Mouse (Mus musculus): ENCODE measurements at regions not wholly inside any gene's neighbourhood (a gene's known extent, or its start where the extent isn't known, plus 50 kb on each side); places are given as distances from the start of the nearest gene placed in this dataset.
"Not testable (repeated sequence)": the region's sequence is repeated elsewhere in the genome, so short reads cannot be mapped to it uniquely, and the experiment has no call there.

DNA sequence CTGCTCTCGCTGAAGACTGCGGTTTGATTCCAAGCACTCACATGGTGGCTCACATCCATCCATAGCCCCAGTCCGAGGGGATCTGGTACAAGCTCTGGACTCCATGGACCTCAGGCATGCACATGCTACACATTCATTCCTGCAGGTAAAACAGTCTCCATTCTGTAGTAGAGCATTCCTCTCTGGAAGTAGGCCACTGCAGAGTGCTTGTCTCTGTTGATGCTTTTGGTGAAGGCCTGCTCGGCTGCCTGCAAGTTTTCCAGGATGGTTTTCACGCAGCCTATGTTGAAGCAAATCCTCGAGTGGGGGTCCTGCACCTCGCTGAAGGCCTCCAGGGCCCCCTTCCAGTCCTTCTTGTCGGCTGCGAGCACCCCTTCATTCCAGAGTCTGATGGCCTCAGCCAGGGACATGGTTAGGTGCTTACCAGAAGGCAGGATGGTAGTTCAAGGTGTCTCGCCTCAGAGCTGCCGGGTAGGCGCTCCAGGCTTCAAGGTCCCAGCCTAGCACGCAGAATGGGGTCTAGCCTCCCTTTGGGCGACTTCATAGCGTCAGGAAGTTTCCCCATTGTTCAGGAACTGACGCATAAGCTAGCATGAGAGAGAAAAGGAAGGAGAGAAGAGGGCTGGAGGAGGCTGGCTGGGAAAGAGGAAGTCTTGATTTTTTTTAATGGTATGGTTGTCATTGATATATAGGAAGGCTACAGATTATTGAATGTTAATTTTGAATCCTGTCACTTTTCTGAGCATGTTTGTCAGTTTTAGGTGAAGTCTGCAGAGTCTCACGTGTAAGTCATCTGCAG lies 75.2 kb upstream of the Map3k1 start:
- WGBS = 89% methylated on average over 17 of the region's 17 CpGs
- H3K27ac ChIP-seq = not testable (repeated sequence)

DNA sequence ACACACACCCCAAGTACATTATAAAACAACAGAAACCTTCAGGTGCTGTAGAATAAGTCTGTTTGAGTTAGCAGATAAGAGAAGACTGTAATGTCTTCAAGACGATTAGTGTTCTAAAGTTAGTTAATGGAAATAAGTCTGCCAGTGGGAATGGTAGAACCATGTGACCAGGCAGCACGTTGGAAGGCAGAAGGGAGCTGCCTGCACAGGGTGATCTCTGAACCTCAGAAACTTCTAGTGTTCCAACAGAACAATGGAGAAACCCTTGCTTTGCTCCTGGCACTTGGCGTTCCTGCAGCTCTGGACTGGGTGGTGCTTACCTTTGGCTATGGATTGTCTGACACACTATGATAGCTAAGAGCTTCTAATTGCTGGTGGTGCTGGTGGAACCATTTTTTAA lies 82.0 kb upstream of the Map3k1 start:
- no peaks in the 10 kb centered on the region for H3K36me3 ChIP-seq (ENCODE audit: poor library complexity, severe bottlenecking)
- no peak overlapping the region for H3K4me3 ChIP-seq
- no peaks in the 10 kb centered on the region for H3K4me1 ChIP-seq
- no peaks in the 10 kb centered on the region for H3K27me3 ChIP-seq
- 79% methylated on average over 3 of the region's 3 CpGs for WGBS
- no peak overlapping the region for H3K9ac ChIP-seq
- ATAC-seq = no peak
- H3K9me3 ChIP-seq (replicated peaks) = no peaks in the 10 kb centered on the region
- no peak overlapping the region for H3K4me2 ChIP-seq
- H3K27ac ChIP-seq = no peak overlapping the region

More for the DNA sequence above, 75.2 kb upstream of the Map3k1 start:
- not testable (repeated sequence) for H3K4me2 ChIP-seq; H3K4me1 ChIP-seq; H3K27me3 ChIP-seq; ATAC-seq; H3K9ac ChIP-seq; H3K4me3 ChIP-seq; H3K9me3 ChIP-seq (replicated peaks); H3K36me3 ChIP-seq (ENCODE audit: poor library complexity, severe bottlenecking)

GRCm38 (mm10) chr13:111892141-111892540 lies 83.3 kb upstream of the Map3k1 start:
- Histone ChIP-seq H3K4me3 (no peak overlapping the region), H3K4me1 (no peaks in the 10 kb centered on the region), H3K27me3 (no peaks in the 10 kb centered on the region), H3K9me3 (replicated peaks) (no peaks in the 10 kb centered on the region), H3K9ac (no peak overlapping the region), H3K36me3 (ENCODE audit: poor library complexity, severe bottlenecking) (no peaks in the 10 kb centered on the region), H3K27ac (no peak overlapping the region), H3K4me2 (no peak overlapping the region)
- no peak for ATAC-seq
- WGBS = 92% methylated on average over 8 of the region's 8 CpGs

- Histone ChIP-seq H3K27me3 (no peaks in the 10 kb centered on the region), H3K27ac (peak overlapping the region; percentile 31; the same call in 1 of the 2 replicates), H3K4me2 (no peak overlapping the region), H3K4me1 (no peaks in the 10 kb centered on the region), H3K4me3 (no peak overlapping the region), H3K9me3 (replicated peaks) (no peaks in the 10 kb centered on the region), H3K9ac (no peak overlapping the region), H3K36me3 (ENCODE audit: poor library complexity, severe bottlenecking) (no peaks in the 10 kb centered on the region)
- 59% methylated on average over 14 of the region's 14 CpGs for WGBS
- no peak for ATAC-seq
These were observed 84.5 kb upstream of the Map3k1 start for GRCm38 (mm10) chr13:111893221-111893713.

- no peak for ATAC-seq
- H3K27me3 ChIP-seq = no peaks in the 10 kb centered on the region
- no peaks in the 10 kb centered on the region for H3K4me1 ChIP-seq
- no peak overlapping the region for H3K9ac ChIP-seq
- no peak overlapping the region for H3K27ac ChIP-seq
- H3K4me3 ChIP-seq = no peak overlapping the region
- WGBS = 80% methylated on average over 15 of the region's 15 CpGs
- H3K4me2 ChIP-seq = no peak overlapping the region
- no peaks in the 10 kb centered on the region for H3K9me3 ChIP-seq (replicated peaks)
- no peaks in the 10 kb centered on the region for H3K36me3 ChIP-seq (ENCODE audit: poor library complexity, severe bottlenecking)
These were observed 86.1 kb upstream of the Map3k1 start for GRCm38 (mm10) chr13:111894804-111895478.

GRCm38 (mm10) chr13:111896279-111896678 lies 87.5 kb upstream of the Map3k1 start:
- H3K4me1 ChIP-seq = no peaks in the 10 kb centered on the region
- no peaks in the 10 kb centered on the region for H3K27me3 ChIP-seq
- no peaks in the 10 kb centered on the region for H3K9me3 ChIP-seq (replicated peaks)
- H3K9ac ChIP-seq = no peak overlapping the region
- no peak overlapping the region for H3K4me3 ChIP-seq
- H3K4me2 ChIP-seq = no peak overlapping the region
- WGBS = 37% methylated on average over 2 of the region's 2 CpGs
- no peak for ATAC-seq
- no peaks in the 10 kb centered on the region for H3K36me3 ChIP-seq (ENCODE audit: poor library complexity, severe bottlenecking)
- H3K27ac ChIP-seq = no peak overlapping the region

DNA sequence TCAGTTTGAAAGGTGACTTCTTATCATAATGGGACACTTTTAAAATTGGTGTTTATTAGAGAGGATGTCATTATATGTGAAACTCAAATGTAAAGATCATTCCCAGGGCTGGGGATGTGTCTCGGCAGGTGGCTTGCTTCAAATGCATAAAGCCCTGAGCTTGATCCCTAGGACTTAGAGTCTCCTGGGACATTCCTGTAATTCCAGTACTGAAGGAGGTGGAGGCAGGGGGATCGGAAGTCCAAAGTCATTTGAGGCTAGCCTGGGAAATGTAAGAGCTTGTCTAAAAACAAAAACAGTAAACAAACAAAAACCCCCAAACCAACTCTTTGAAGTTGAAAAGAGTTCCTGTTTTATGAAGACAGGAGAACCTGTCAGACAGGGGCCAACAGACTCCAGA lies 94.6 kb upstream of the Map3k1 start:
- H3K4me2 ChIP-seq = no peak overlapping the region
- H3K27ac ChIP-seq = no peak overlapping the region
- no peaks in the 10 kb centered on the region for H3K9me3 ChIP-seq (replicated peaks)
- no peak overlapping the region for H3K4me3 ChIP-seq
- no peaks in the 10 kb centered on the region for H3K36me3 ChIP-seq (ENCODE audit: poor library complexity, severe bottlenecking)
- no peak for ATAC-seq
- WGBS = 30% methylated on average over 2 of the region's 2 CpGs
- peaks cover 10% of the 10 kb centered on the region for H3K4me1 ChIP-seq
- no peaks in the 10 kb centered on the region for H3K27me3 ChIP-seq
- H3K9ac ChIP-seq = no peak overlapping the region

DNA sequence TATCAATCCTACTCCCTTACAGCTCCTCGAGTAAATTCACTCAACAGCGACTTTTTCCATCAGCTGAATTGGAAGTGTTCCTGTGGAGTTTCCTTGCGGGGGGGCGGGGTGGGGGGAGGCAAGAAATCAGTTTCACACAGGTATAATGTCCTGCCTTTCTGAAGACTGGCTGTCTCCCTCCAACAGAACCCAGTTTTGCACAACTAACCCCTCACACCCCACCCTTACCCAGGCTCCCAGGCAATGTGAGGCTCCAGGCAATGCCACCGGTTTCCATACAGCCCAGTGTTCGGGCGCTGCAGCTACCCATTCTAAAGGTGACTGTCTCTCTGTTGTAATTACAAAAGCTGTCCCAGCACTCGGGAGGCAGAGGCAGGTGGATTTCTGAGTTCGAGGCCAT lies 95.1 kb upstream of the Map3k1 start:
- Histone ChIP-seq H3K9ac (no peak overlapping the region), H3K27me3 (no peaks in the 10 kb centered on the region), H3K27ac (no peak overlapping the region), H3K4me2 (no peak overlapping the region), H3K36me3 (ENCODE audit: poor library complexity, severe bottlenecking) (no peaks in the 10 kb centered on the region), H3K4me3 (no peak overlapping the region), H3K9me3 (replicated peaks) (no peaks in the 10 kb centered on the region), H3K4me1 (peaks cover 10% of the 10 kb centered on the region)
- ATAC-seq = no peak
- 50% methylated on average over 9 of the region's 9 CpGs for WGBS

DNA sequence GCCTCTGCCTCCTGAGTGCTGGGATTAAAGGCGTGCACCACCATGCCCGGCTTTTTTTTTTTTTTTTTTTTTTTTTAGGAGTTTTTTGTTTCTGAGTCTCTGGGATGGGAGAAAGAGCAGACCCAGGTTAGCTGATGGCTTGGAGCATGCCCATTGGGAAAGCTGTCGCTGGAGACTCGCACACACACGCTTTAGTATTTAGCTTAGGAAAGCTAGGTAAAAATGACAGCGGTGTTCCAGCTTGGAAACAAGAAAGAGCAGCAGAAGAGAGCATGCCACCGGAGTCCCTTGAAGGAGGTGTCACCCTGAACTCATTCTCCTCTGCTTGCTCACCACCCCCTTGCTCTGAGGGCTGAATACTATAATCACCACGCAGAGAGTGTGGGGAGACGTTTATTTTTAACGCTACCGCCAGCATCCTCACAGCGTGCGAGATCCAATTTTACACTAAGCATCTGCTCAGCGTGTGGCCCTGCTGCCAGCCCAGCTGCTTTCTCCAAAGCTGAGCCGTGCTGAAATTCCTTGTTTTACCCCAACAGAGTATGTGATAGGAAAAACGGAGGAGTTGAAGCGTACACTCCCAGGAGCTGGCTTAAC lies 95.9 kb upstream of the Map3k1 start:
- 0 out of 2 replicates have a peak overlapping the region, but pooled peaks have one; percentile 3 for H3K4me3 ChIP-seq
- no peaks in the 10 kb centered on the region for H3K36me3 ChIP-seq (ENCODE audit: poor library complexity, severe bottlenecking)
- ATAC-seq = peak; percentile 95
- H3K27ac ChIP-seq = peak overlapping the region; percentile 65
- WGBS = 18% methylated on average over 16 of the region's 17 CpGs
- peak overlapping the region; percentile 13; the same call in 1 of the 2 replicates for H3K9ac ChIP-seq
- peak overlapping the region; percentile 47 for H3K4me2 ChIP-seq
- no peaks in the 10 kb centered on the region for H3K27me3 ChIP-seq
- H3K9me3 ChIP-seq (replicated peaks) = no peaks in the 10 kb centered on the region
- H3K4me1 ChIP-seq = peaks cover 10% of the 10 kb centered on the region

DNA sequence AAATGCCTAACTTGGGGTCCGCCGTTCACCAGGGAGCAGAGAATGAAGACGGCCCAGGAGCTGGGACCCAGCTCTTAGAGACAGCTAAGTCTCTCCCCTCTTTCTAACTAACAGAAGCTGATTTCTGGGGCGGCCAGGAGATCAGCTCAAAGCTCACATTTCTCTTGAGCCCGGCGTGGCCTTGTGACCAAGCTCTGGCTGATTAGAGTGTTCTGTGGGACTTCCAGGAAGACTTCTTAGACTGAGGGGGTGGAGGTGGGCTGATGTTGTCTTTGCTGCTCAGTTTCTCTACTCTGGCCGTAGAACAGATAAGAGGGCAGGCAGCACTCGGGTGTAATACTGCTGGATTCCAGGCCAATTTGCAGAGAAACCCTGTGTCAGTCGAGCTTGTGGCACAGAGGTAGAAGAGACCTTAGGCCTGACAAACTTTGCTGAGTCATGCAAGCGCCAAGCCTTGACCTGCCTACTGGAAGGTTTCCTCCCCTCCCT lies 96.5 kb upstream of the Map3k1 start:
- no peaks in the 10 kb centered on the region for H3K27me3 ChIP-seq
- no peak overlapping the region for H3K4me3 ChIP-seq
- H3K9me3 ChIP-seq (replicated peaks) = no peaks in the 10 kb centered on the region
- H3K4me2 ChIP-seq = peak overlapping the region; percentile 47
- H3K27ac ChIP-seq = peak overlapping the region; percentile 65
- no peaks in the 10 kb centered on the region for H3K36me3 ChIP-seq (ENCODE audit: poor library complexity, severe bottlenecking)
- peak; percentile 30 for ATAC-seq
- H3K9ac ChIP-seq = peak overlapping the region; percentile 13; the same call in 1 of the 2 replicates
- 14% methylated on average over 10 of the region's 10 CpGs for WGBS
- peaks cover 10% of the 10 kb centered on the region for H3K4me1 ChIP-seq

GRCm38 (mm10) chr13:111911071-111911470 lies 102.3 kb upstream of the Map3k1 start:
- no peak overlapping the region for H3K27ac ChIP-seq
- no peaks in the 10 kb centered on the region for H3K4me1 ChIP-seq
- no peak overlapping the region for H3K4me3 ChIP-seq
- H3K36me3 ChIP-seq (ENCODE audit: poor library complexity, severe bottlenecking) = no peaks in the 10 kb centered on the region
- no peak overlapping the region for H3K9ac ChIP-seq
- H3K27me3 ChIP-seq = no peaks in the 10 kb centered on the region; the same call in 1 of the 2 replicates
- no peaks in the 10 kb centered on the region for H3K9me3 ChIP-seq (replicated peaks)
- no peak overlapping the region for H3K4me2 ChIP-seq
- no peak for ATAC-seq
- 95% methylated on average over 5 of the region's 5 CpGs for WGBS
